Mouse (Mus musculus) kidney, adult 11 months (tissue): Measurements from ENCODE around the gene Ms4a7.
"Not testable (repeated sequence)": the region's sequence is repeated elsewhere in the genome, so short reads cannot be mapped to it uniquely, and the experiment has no call there.

Source experiments
- DNase-seq: peaks from one replicate; pipeline ENCODE4 v3.0.0; 2022

Ms4a7 gene

GRCm38 (mm10) chr19:11335932-11336331 is at the start of gene Ms4a7:
Gene Ms4a7, minus strand, starts transcription at chr19:11336146.
- DNase-seq: no peak

GRCm38 (mm10) chr19:11376399-11376798 is 40.5 kb upstream of the Ms4a7 start:
- DNase-seq: no peak

- no peak for DNase-seq
Observed at GRCm38 (mm10) chr19:11375273-11375672, 39.3 kb upstream of the Ms4a7 start, which contains the start of gene Ms4a4a. Gene Ms4a4a, plus strand, starts transcription at chr19:11375523.

GRCm38 (mm10) chr19:11371181-11371580 is 35.2 kb upstream of the Ms4a7 start:
- no peak for DNase-seq

GRCm38 (mm10) chr19:11368310-11368709 is 32.4 kb upstream of the Ms4a7 start:
- DNase-seq: no peak

GRCm38 (mm10) chr19:11362002-11362401 is 26.1 kb upstream of the Ms4a7 start:
- DNase-seq: no peak

GRCm38 (mm10) chr19:11360106-11360505 is 24.2 kb upstream of the Ms4a7 start:
- no peak for DNase-seq

GRCm38 (mm10) chr19:11355730-11356129 is 19.8 kb upstream of the Ms4a7 start:
- no peak for DNase-seq

- no peak for DNase-seq
Observed at GRCm38 (mm10) chr19:11351878-11352277, 15.9 kb upstream of the Ms4a7 start.

- DNase-seq: peak; percentile 30
Observed at GRCm38 (mm10) chr19:11349698-11350481, 13.9 kb upstream of the Ms4a7 start.

- no peak for DNase-seq
Observed at GRCm38 (mm10) chr19:11343992-11344391, 8.0 kb upstream of the Ms4a7 start.

- DNase-seq: no peak
Observed at GRCm38 (mm10) chr19:11343147-11343546, 7.2 kb upstream of the Ms4a7 start.

GRCm38 (mm10) chr19:11321123-11321522 is 14.8 kb downstream of the Ms4a7 start:
- DNase-seq: no peak

- DNase-seq: no peak
Observed at GRCm38 (mm10) chr19:11316786-11317185, 19.2 kb downstream of the Ms4a7 start.

GRCm38 (mm10) chr19:11314354-11314753 is 21.6 kb downstream of the Ms4a7 start, which contains the start of gene Ms4a14:
Gene Ms4a14, minus strand, starts transcription at chr19:11314454.
- DNase-seq: no peak

GRCm38 (mm10) chr19:11308888-11309287 is 27.1 kb downstream of the Ms4a7 start:
- DNase-seq: no peak

- DNase-seq: not testable (repeated sequence)
Observed at GRCm38 (mm10) chr19:11299529-11299928, 36.4 kb downstream of the Ms4a7 start.

- no peak for DNase-seq
Observed at GRCm38 (mm10) chr19:11298939-11299338, 37.0 kb downstream of the Ms4a7 start.

GRCm38 (mm10) chr19:11293616-11294015 is 42.3 kb downstream of the Ms4a7 start:
- DNase-seq: not testable (repeated sequence)

- no peak for DNase-seq
Observed at GRCm38 (mm10) chr19:11292990-11293389, 43.0 kb downstream of the Ms4a7 start.

GRCm38 (mm10) chr19:11283773-11284172 is 52.2 kb downstream of the Ms4a7 start, which contains the start of gene Ms4a5:
Gene Ms4a5, minus strand, starts transcription at chr19:11283873.
- no peak for DNase-seq

- DNase-seq: no peak
Observed at GRCm38 (mm10) chr19:11280223-11280622, 55.7 kb downstream of the Ms4a7 start.

GRCm38 (mm10) chr19:11276431-11276830 is 59.5 kb downstream of the Ms4a7 start:
- DNase-seq: no peak
